Mouse (Mus musculus): Measurements from ENCODE around the gene Galntl6. TPM values are rescaled to one million over a fixed set of nuclear protein-coding genes. Genes with fewer than 3 reads are reported as not detected.

Galntl6 gene
- polyA plus RNA-seq, 1 experiment from 2014 or later, result 4.0 TPM

- no peaks in the 10 kb centered on the region for H3K9me3 ChIP-seq (replicated peaks; ENCODE audit: control insufficient read depth, low read length)
- DNase-seq (ENCODE audit: low spot score) (peak; percentile 41), ATAC-seq (peak; percentile 54; the same call in 1 of the 2 replicates)
- 80% methylated on average over 2 of the region's 2 CpGs for WGBS
- H3K27ac ChIP-seq (ENCODE audit: low read depth, low read length), result no peak overlapping the region
- H3K36me3 ChIP-seq (ENCODE audit: control insufficient read depth, insufficient read depth, low read length), result no peaks in the 10 kb centered on the region
- H3K9ac ChIP-seq (ENCODE audit: low read length), result no peak overlapping the region
- no peak overlapping the region for H3K4me3 ChIP-seq (ENCODE audit: low read depth, low read length)
- H3K27me3 ChIP-seq (replicated peaks; ENCODE audit: control insufficient read depth, insufficient read depth, low read length), result no peaks in the 10 kb centered on the region
- H3K4me2 ChIP-seq (ENCODE audit: low read length), result no peak overlapping the region
- no peaks in the 10 kb centered on the region for H3K4me1 ChIP-seq (ENCODE audit: control insufficient read depth, insufficient read depth, low read length)
Measured at GRCm38 (mm10) chr8:58313482-58313881, 599.0 kb downstream of the Galntl6 start.

- no peak for ATAC-seq
- Histone ChIP-seq H3K27me3 (replicated peaks; ENCODE audit: control insufficient read depth, insufficient read depth, low read length) (no peaks in the 10 kb centered on the region), H3K4me1 (ENCODE audit: control insufficient read depth, insufficient read depth, low read length) (no peaks in the 10 kb centered on the region), H3K27ac (ENCODE audit: low read depth, low read length) (no peak overlapping the region), H3K36me3 (ENCODE audit: control insufficient read depth, insufficient read depth, low read length) (no peaks in the 10 kb centered on the region), H3K4me2 (ENCODE audit: low read length) (no peak overlapping the region), H3K9me3 (replicated peaks; ENCODE audit: control insufficient read depth, low read length) (no peaks in the 10 kb centered on the region), H3K9ac (ENCODE audit: low read length) (no peak overlapping the region), H3K4me3 (ENCODE audit: low read depth, low read length) (no peak overlapping the region)
- 37% methylated on average over 4 of the region's 4 CpGs for WGBS
- no peak for DNase-seq (ENCODE audit: low spot score)
Measured at GRCm38 (mm10) chr8:58291487-58291886, 621.0 kb downstream of the Galntl6 start.

DNA sequence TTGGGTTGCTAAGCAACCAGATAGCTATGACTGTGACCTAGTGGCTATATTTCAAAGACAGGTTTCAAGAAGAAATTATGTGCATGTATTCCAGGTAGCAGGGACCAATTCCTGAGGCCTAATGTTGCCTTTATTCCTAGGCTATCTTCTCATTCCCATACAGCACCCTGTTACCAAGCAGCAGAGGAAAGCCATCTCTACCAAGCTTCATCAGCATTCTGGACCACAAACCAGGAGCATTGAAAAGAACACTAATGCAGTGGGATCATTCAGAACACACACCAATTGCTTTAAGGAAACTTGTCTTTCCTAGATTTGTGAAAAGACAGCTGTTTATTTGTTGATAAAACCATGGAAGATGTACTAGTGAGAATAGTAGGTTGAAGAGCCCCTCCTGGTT lies 622.4 kb downstream of the Galntl6 start:
- peak; percentile 1 for DNase-seq (ENCODE audit: low spot score)
- no peaks in the 10 kb centered on the region for H3K27me3 ChIP-seq (replicated peaks; ENCODE audit: control insufficient read depth, insufficient read depth, low read length)
- no peaks in the 10 kb centered on the region for H3K4me1 ChIP-seq (ENCODE audit: control insufficient read depth, insufficient read depth, low read length)
- H3K4me2 ChIP-seq (ENCODE audit: low read length), result no peak overlapping the region
- no peaks in the 10 kb centered on the region for H3K36me3 ChIP-seq (ENCODE audit: control insufficient read depth, insufficient read depth, low read length)
- H3K9ac ChIP-seq (ENCODE audit: low read length), result no peak overlapping the region
- H3K4me3 ChIP-seq (ENCODE audit: low read depth, low read length), result no peak overlapping the region
- H3K27ac ChIP-seq (ENCODE audit: low read depth, low read length), result no peak overlapping the region
- no peak for ATAC-seq
- no peaks in the 10 kb centered on the region for H3K9me3 ChIP-seq (replicated peaks; ENCODE audit: control insufficient read depth, low read length)

DNA sequence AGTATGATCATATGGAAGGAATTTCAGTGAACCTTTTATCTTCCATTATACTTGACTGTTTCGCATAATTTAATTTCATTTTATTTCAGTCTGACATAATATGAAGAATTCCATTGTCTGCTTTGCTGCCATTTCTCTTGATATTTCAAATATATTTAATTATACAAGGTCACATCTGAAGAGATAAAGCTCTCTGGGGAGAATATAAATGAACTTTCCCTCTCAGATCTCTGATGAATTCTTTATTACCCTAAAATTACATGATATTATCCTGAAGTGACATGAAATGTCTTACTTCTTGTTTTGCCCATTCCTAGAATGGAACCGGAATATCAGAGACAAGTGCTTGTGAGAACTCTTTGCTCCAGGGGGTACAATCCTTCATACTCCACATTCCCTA lies 647.0 kb downstream of the Galntl6 start:
- WGBS, result 84% methylated on average over 2 of the region's 2 CpGs
- no peak for ATAC-seq
- no peaks in the 10 kb centered on the region for H3K4me1 ChIP-seq (ENCODE audit: control insufficient read depth, insufficient read depth, low read length)
- H3K27ac ChIP-seq (ENCODE audit: low read depth, low read length), result no peak overlapping the region
- no peaks in the 10 kb centered on the region for H3K27me3 ChIP-seq (replicated peaks; ENCODE audit: control insufficient read depth, insufficient read depth, low read length)
- H3K4me2 ChIP-seq (ENCODE audit: low read length), result no peak overlapping the region
- DNase-seq (ENCODE audit: low spot score), result peak; percentile 27
- H3K36me3 ChIP-seq (ENCODE audit: control insufficient read depth, insufficient read depth, low read length), result no peaks in the 10 kb centered on the region
- no peak overlapping the region for H3K9ac ChIP-seq (ENCODE audit: low read length)
- no peak overlapping the region for H3K4me3 ChIP-seq (ENCODE audit: low read depth, low read length)
- no peaks in the 10 kb centered on the region for H3K9me3 ChIP-seq (replicated peaks; ENCODE audit: control insufficient read depth, low read length)

- H3K9ac ChIP-seq (ENCODE audit: low read length), result no peak overlapping the region
- WGBS, result 43% methylated on average over 2 of the region's 2 CpGs
- no peak overlapping the region for H3K4me3 ChIP-seq (ENCODE audit: low read depth, low read length)
- H3K4me2 ChIP-seq (ENCODE audit: low read length), result no peak overlapping the region
- no peaks in the 10 kb centered on the region for H3K9me3 ChIP-seq (replicated peaks; ENCODE audit: control insufficient read depth, low read length)
- H3K27ac ChIP-seq (ENCODE audit: low read depth, low read length), result no peak overlapping the region
- no peaks in the 10 kb centered on the region for H3K4me1 ChIP-seq (ENCODE audit: control insufficient read depth, insufficient read depth, low read length)
- DNase-seq (ENCODE audit: low spot score) (peak; percentile 73), ATAC-seq (peak; percentile 75; the same call in 1 of the 2 replicates)
- no peaks in the 10 kb centered on the region for H3K36me3 ChIP-seq (ENCODE audit: control insufficient read depth, insufficient read depth, low read length)
- H3K27me3 ChIP-seq (replicated peaks; ENCODE audit: control insufficient read depth, insufficient read depth, low read length), result no peaks in the 10 kb centered on the region
Measured at GRCm38 (mm10) chr8:58258577-58259315, 653.7 kb downstream of the Galntl6 start.

- Histone ChIP-seq H3K27ac (ENCODE audit: low read depth, low read length) (no peak overlapping the region), H3K9ac (ENCODE audit: low read length) (no peak overlapping the region), H3K4me3 (ENCODE audit: low read depth, low read length) (no peak overlapping the region), H3K27me3 (replicated peaks; ENCODE audit: control insufficient read depth, insufficient read depth, low read length) (no peaks in the 10 kb centered on the region), H3K4me1 (ENCODE audit: control insufficient read depth, insufficient read depth, low read length) (no peaks in the 10 kb centered on the region), H3K36me3 (ENCODE audit: control insufficient read depth, insufficient read depth, low read length) (no peaks in the 10 kb centered on the region), H3K9me3 (replicated peaks; ENCODE audit: control insufficient read depth, low read length) (no peaks in the 10 kb centered on the region), H3K4me2 (ENCODE audit: low read length) (no peak overlapping the region)
- peak; percentile 71 for ATAC-seq
- DNase-seq (ENCODE audit: low spot score), result peak; percentile 72
- WGBS, result 24% methylated on average over 1 of the region's 1 CpGs
Measured at GRCm38 (mm10) chr8:58253620-58254019, 658.8 kb downstream of the Galntl6 start.

GRCm38 (mm10) chr8:58244830-58245229 lies 667.6 kb downstream of the Galntl6 start:
- no peaks in the 10 kb centered on the region for H3K9me3 ChIP-seq (replicated peaks; ENCODE audit: control insufficient read depth, low read length)
- no peak overlapping the region for H3K27ac ChIP-seq (ENCODE audit: low read depth, low read length)
- no peak overlapping the region for H3K9ac ChIP-seq (ENCODE audit: low read length)
- no peak overlapping the region for H3K4me3 ChIP-seq (ENCODE audit: low read depth, low read length)
- H3K4me2 ChIP-seq (ENCODE audit: low read length), result no peak overlapping the region
- 88% methylated on average over 3 of the region's 3 CpGs for WGBS
- DNase-seq (ENCODE audit: low spot score), result no peak
- ATAC-seq, result no peak
- no peaks in the 10 kb centered on the region for H3K36me3 ChIP-seq (ENCODE audit: control insufficient read depth, insufficient read depth, low read length)
- H3K4me1 ChIP-seq (ENCODE audit: control insufficient read depth, insufficient read depth, low read length), result no peaks in the 10 kb centered on the region
- no peaks in the 10 kb centered on the region for H3K27me3 ChIP-seq (replicated peaks; ENCODE audit: control insufficient read depth, insufficient read depth, low read length)

DNA sequence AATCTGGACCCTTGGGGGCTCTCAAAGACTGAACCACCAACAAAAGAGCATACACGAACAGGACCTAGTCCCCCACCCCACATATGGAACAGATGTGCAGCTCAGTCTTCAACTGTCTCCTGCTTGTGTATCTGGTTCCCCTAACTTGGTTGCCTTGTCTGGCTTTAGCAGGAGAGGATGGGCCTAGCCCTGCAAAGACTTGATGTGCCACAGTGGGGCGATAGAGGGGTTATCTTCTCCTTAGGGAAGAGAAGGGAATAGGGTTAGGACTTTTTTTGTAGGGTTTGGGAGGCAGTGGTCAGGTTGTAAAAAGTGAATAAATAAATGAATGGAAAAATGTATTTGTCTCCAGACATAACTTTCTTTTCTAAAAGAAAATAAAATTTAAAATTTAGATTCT lies 678.2 kb downstream of the Galntl6 start:
- Histone ChIP-seq H3K9me3 (replicated peaks; ENCODE audit: control insufficient read depth, low read length) (no peaks in the 10 kb centered on the region), H3K27me3 (replicated peaks; ENCODE audit: control insufficient read depth, insufficient read depth, low read length) (no peaks in the 10 kb centered on the region), H3K4me1 (ENCODE audit: control insufficient read depth, insufficient read depth, low read length) (no peaks in the 10 kb centered on the region), H3K27ac (ENCODE audit: low read depth, low read length) (no peak overlapping the region), H3K9ac (ENCODE audit: low read length) (no peak overlapping the region), H3K4me3 (ENCODE audit: low read depth, low read length) (no peak overlapping the region), H3K36me3 (ENCODE audit: control insufficient read depth, insufficient read depth, low read length) (no peaks in the 10 kb centered on the region), H3K4me2 (ENCODE audit: low read length) (no peak overlapping the region)
- DNase-seq (ENCODE audit: low spot score) (no peak), ATAC-seq (no peak)
- 21% methylated on average over 2 of the region's 2 CpGs for WGBS

- Histone ChIP-seq H3K9me3 (replicated peaks; ENCODE audit: control insufficient read depth, low read length) (no peaks in the 10 kb centered on the region), H3K9ac (ENCODE audit: low read length) (no peak overlapping the region), H3K4me1 (ENCODE audit: control insufficient read depth, insufficient read depth, low read length) (no peaks in the 10 kb centered on the region), H3K4me3 (ENCODE audit: low read depth, low read length) (no peak overlapping the region), H3K36me3 (ENCODE audit: control insufficient read depth, insufficient read depth, low read length) (no peaks in the 10 kb centered on the region), H3K27ac (ENCODE audit: low read depth, low read length) (no peak overlapping the region), H3K4me2 (ENCODE audit: low read length) (no peak overlapping the region), H3K27me3 (replicated peaks; ENCODE audit: control insufficient read depth, insufficient read depth, low read length) (no peaks in the 10 kb centered on the region)
- 88% methylated on average over 1 of the region's 1 CpGs for WGBS
- ATAC-seq (no peak), DNase-seq (ENCODE audit: low spot score) (no peak)
Measured at GRCm38 (mm10) chr8:58228725-58229124, 683.7 kb downstream of the Galntl6 start.

Measured in forebrain, embryonic 14.5 days (tissue).